Mouse (Mus musculus) CD4-positive, CD25-positive, alpha-beta regulatory T cell, adult 2 months (primary cell): ENCODE data around the gene Il22.
"Not testable (repeated sequence)": the region's sequence is repeated elsewhere in the genome, so short reads cannot be mapped to it uniquely, and the experiment has no call there.

Source experiments
- DNase-seq: peaks from one replicate; pipeline ENCODE4 v3.0.0-alpha.2; 2012; ENCODE audit warnings: low read depth, low spot score

The Il22 gene

DNA sequence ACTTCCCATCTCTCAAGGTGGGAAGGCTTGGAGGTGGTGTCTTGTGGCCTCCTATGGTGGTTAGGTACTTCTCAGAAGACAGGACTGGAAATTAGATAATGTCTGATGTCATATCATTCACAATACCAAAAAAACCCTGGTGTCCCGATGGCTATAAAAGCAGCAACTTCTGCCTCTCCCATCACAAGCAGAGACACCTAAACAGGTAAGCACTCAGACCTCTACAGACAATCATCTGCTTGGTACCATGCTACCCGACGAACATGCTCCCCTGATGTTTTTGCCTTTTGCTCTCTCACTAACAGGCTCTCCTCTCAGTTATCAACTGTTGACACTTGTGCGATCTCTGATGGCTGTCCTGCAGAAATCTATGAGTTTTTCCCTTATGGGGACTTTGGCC, at the start of gene Il22:
Gene Il22, plus strand, starts transcription at position 301 of the 400 bp plus-strand sequence.
- DNase-seq: no peak

DNA sequence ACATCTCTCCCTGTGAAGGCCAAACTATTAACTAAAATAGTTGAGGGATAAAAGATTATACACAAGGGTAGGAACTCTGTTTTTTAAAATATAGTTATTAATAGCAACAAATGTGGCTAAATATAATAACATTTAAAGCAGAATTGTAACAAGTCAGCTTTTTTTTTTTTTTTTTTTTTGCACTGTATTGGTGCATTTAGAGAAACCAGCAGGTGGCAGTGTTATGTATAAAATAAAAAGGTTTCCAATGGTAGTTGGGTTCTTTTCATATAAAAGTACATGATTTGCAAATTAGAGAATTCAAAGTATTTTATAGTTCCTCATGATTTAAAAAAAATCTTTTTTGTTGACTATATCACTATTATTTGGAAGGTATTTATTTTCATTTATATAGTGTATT, 48.8 kb upstream of the Il22 start:
- DNase-seq: peak; percentile 61

- DNase-seq: no peak
Measured at GRCm38 (mm10) chr10:118161131-118161530, 43.6 kb upstream of the Il22 start.

DNA sequence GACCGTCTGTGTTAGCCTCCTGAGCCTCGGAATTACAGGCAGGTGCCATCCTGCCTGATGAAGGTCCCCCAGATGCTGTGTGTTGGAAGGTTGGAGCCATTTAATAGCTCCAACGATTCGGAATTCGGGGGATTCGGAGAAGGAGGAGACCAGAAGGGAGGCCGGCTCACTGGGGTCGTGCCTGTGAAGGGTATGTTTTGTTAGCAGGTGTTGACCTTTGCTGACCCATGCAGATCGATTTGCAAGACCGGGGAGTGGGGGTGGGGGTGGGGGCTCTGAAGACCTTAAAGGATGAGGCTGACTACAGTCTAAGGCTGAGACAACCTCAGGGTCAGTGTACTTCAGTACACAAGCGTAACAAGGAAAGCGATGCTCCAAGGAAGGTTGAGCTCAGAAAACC, 35.5 kb upstream of the Il22 start:
- no peak for DNase-seq

- DNase-seq: peak; percentile 66
Measured at GRCm38 (mm10) chr10:118172416-118172815, 32.3 kb upstream of the Il22 start.

DNA sequence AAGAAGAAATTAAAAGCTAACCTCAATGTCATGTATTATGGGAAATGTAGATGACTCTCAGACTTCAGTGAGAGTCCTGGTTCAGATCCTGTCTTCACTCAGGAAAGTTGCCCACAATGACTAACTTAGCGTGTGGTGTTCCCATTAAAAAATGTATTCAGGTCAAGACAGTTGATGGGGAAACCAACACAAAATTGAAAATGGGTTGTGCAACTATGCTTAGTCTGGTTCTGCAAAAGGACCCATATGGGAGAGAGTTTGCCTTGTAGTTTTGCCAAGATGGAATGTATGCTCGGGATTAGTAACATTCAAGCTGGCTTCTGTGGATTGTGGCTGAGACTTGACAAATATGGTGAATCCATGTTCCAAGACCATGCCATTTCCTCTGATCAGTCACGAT, 31.9 kb upstream of the Il22 start:
- no peak for DNase-seq

- DNase-seq: not testable (repeated sequence)
Measured at GRCm38 (mm10) chr10:118175542-118175941, 29.2 kb upstream of the Il22 start.

GRCm38 (mm10) chr10:118178735-118179151, 26.0 kb upstream of the Il22 start:
- DNase-seq: no peak

GRCm38 (mm10) chr10:118179265-118179664, 25.5 kb upstream of the Il22 start:
- no peak for DNase-seq

GRCm38 (mm10) chr10:118195150-118195549, 9.6 kb upstream of the Il22 start:
- peak; percentile 51 for DNase-seq

DNA sequence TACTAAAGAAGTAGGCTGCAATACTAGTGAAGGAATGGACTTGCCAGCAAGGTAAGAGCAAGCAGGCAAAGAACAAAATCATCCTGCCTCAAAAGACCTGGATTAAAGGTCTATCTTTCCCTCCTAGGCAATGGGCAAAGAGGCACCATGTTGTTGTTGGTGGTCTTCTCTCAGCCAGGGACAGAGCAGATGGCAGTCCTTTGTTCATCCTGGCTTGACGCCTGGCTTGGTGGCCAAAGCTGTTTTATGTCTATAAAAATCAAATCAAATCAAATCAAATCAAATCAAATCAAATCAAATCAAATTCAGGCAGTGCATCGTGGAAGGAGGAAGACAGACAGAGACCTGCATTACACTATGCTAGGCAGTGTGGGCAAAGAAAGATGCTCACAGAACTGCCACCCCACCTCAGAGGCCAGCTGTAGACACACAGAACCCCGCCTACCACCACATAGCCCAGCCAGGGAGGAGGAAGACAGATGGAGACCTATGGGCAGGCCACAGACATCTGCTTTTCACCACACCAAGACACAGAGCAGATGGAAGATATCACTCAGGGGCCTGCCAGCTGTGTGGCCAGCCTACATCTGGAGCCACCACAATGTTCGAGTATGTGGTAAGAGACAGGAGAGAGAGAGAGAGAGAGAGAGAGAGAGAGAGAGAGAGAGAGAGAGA, 11.1 kb downstream of the Il22 start:
- DNase-seq: not testable (repeated sequence)

DNA sequence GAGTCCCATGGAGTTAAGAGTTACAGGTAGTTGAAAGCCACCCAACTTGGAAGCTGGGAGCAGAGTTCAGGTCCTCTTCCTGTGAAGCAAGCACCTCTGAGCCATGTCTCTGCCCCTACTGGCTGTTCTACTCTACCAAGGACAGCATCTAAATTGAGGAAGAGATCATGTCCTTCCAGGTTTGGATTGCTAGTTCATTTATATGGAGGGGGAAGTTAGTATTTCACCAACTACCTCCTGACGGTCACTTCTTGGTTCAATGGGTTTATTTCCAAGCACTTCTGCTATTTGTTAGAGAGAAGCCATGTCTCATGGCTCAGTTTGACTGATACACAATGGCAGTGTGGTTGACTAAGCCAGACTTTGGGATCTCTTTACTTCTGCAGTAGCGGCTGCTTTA, 22.9 kb downstream of the Il22 start:
- not testable (repeated sequence) for DNase-seq

DNA sequence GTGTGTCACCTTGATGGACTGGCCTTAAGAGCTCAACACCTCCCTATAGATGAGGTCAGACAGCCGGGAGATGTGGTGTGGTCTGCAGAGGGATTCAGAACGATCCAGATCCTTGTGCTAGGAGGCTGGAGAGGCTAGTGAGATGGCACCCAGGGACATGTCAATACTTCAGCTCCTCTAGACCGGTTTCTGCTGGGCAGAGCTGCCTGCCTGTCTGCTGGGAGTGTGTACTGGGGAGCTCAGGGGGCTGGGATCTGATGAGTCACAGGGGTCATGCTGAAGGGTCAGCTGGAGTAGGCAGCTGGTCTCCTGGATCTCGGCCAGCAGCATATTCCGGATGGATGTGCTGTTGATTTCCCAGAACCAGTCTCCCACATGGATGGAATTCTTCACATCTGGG, 27.9 kb downstream of the Il22 start:
- not testable (repeated sequence) for DNase-seq

DNA sequence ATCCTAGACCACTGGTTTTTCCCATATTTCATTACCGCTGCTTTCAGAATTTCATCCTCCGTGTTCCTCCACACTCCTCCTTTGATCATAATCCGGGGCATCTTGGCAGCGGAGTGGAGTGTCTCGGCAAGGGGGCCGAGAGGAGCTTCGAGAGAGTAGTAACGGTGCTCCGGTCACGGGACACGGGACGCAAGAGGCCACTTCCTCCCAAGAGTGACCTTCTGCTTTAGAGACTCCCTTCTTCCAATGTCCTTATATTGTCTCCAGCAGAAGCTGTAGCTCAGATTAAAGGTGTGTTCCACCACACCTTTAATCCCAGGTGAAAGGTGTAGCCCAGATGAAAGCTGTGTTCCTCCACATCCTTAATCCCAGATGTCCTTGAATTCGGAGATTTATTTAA, 35.9 kb downstream of the Il22 start, which contains the start of gene Gm32717:
Gene Gm32717, minus strand, starts transcription at position 101 of the 400 bp plus-strand sequence.
- not testable (repeated sequence) for DNase-seq

DNA sequence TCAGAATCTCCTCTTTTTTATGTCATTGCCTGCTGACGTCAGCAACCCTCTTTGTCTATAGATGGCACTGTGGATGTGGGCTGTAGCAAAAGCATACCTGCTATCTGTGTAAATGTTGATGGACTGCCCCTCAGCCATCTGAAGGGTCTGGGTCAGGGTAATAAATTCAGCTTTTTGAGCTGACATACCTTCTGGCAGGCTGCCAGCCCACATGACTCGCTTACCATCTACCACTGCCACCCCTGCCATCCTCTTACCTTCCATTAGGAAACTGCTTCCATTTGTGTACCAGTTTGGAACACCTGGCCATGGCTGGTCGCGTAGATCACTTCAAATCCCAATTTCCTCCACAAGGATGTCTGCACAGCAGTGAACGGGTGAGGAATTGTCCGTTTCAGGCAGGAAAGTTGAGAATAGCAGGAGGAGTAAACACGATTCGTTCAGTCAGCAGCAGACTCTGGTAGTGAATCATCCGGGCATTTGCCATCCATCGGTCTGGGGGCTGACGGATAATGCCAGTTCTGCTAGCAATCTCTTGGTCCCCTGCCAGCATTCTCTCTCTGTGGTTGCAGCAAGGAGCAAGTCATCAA, 44.4 kb downstream of the Il22 start:
- not testable (repeated sequence) for DNase-seq

GRCm38 (mm10) chr10:118250852-118251295, 46.1 kb downstream of the Il22 start:
- DNase-seq: peak; percentile 24

GRCm38 (mm10) chr10:118258388-118258787, 53.6 kb downstream of the Il22 start, which contains the start of gene Gm32802:
Gene Gm32802 (plus strand): TSS chr10:118258688.
- DNase-seq: not testable (repeated sequence)
